Mouse (Mus musculus) stomach, postnatal 0 days (tissue): ENCODE measurements around the gene Rhd. TPM values are rescaled to one million over a fixed set of nuclear protein-coding genes. Genes with fewer than 3 reads are reported as not detected.

Source experiments
- ATAC-seq: fragments of 200-750 bp; cut with Nextera tagmentation; 2 replicates; pipeline ENCODE4 v1.8.0; 2017; ENCODE audit not compliant: low FRiP score, low TSS enrichment
- DNase-seq: peaks from one replicate; pipeline ENCODE4 v3.0.0-alpha.2; 2016; ENCODE audit warnings: low spot score
- H3K27ac ChIP-seq: fragments of 300-500 bp; sonication (generic); replicated peaks from 2 replicates; pipeline ENCODE4 v1.5.1; 2014; ENCODE audit warnings: mild to moderate bottlenecking, control low read depth
- H3K27me3 ChIP-seq: fragments of 300-500 bp; sonication (generic); 2 replicates; pipeline ENCODE4 v1.6.1; 2014; ENCODE audit warnings: low read length; ENCODE audit not compliant: control insufficient read depth, insufficient read depth
- H3K36me3 ChIP-seq: fragments of 300-500 bp; sonication (generic); 2 replicates; pipeline ENCODE4 v1.6.1; 2014; ENCODE audit warnings: low read length, mixed read lengths; ENCODE audit not compliant: control insufficient read depth, insufficient read depth
- H3K4me1 ChIP-seq: fragments of 300-500 bp; sonication (generic); replicated peaks from 2 replicates; pipeline ENCODE4 v1.6.1; 2014; ENCODE audit warnings: antibody characterized with exemption; ENCODE audit not compliant: control insufficient read depth, insufficient read depth
- H3K4me2 ChIP-seq: fragments of 300-500 bp; sonication (generic); replicated peaks from 2 replicates; pipeline ENCODE4 v1.6.1; 2014; ENCODE audit warnings: low read depth, mild to moderate bottlenecking, control low read depth, moderate library complexity
- H3K4me3 ChIP-seq: fragments of 300-500 bp; sonication (generic); 2 replicates; pipeline ENCODE4 v1.5.1; 2014; ENCODE audit warnings: low read depth, low read length, control low read depth
- H3K9ac ChIP-seq: fragments of 300-500 bp; sonication (generic); 2 replicates; pipeline ENCODE4 v1.6.1; 2014; ENCODE audit warnings: mild to moderate bottlenecking, low read length, control low read depth, mixed read lengths
- H3K9me3 ChIP-seq: fragments of 300-500 bp; sonication (generic); 2 replicates; pipeline ENCODE4 v1.6.1; 2016; ENCODE audit warnings: low read length; ENCODE audit not compliant: control insufficient read depth
- CTCF ChIP-seq: IDR thresholded peaks from 2 replicates; pipeline ENCODE4 v1.5.1; 2016; ENCODE audit warnings: antibody characterized with exemption, low read depth, mild to moderate bottlenecking, moderate library complexity
- EP300 ChIP-seq: optimal IDR thresholded peaks from 2 replicates; pipeline ENCODE3; 2016; ENCODE audit warnings: antibody characterized with exemption
- WGBS: fragments of 180-500 bp; shearing (Covaris S2); extraction: QIAGEN DNeasy Blood & Tissue Kit; methylation state at CpG from one replicate; pipeline ENCODE4 v1.1.7; 2014; 5-methylcytosine and 5-hydroxymethylcytosine counted together
- polyA plus RNA-seq: library from polyadenylated mRNA; unstranded; fragments of >200 nt; fragmentation: Nextera tagmentation; extraction: Ambion mirVana; gene quantifications from 2 replicates; pipeline ENCODE4 v1.2.1, GENCODE M21; 2015

The Rhd gene
- polyA plus RNA-seq, 1 experiment from 2014 or later: 0.47 TPM

- Histone ChIP-seq H3K36me3 (no peaks in the 10 kb centered on the region), H3K4me2 (no peak overlapping the region), H3K27me3 (no peaks in the 10 kb centered on the region), H3K27ac (no peak overlapping the region), H3K9me3 (no peaks in the 10 kb centered on the region), H3K4me3 (no peak overlapping the region), H3K9ac (no peak overlapping the region), H3K4me1 (no peaks in the 10 kb centered on the region; the same call in 1 of the 2 replicates)
- ATAC-seq (no peak), DNase-seq (no peak)
- WGBS: 42% methylated on average over 8 of the region's 9 CpGs
- TF ChIP-seq EP300 (no peak), CTCF (no peak)
Observed at GRCm38 (mm10) chr4:134868490-134868889, 4.2 kb downstream of the Rhd start.

GRCm38 (mm10) chr4:134869068-134869730 is 4.9 kb downstream of the Rhd start:
- no peak overlapping the region for H3K4me3 ChIP-seq
- no peak overlapping the region for H3K27ac ChIP-seq
- no peaks in the 10 kb centered on the region for H3K27me3 ChIP-seq
- H3K36me3 ChIP-seq: no peaks in the 10 kb centered on the region
- no peaks in the 10 kb centered on the region; the same call in 1 of the 2 replicates for H3K4me1 ChIP-seq
- H3K9ac ChIP-seq: peak overlapping the region; percentile 43; the same call in 1 of the 2 replicates
- TF ChIP-seq EP300 (no peak), CTCF (no peak)
- H3K4me2 ChIP-seq: peak overlapping the region; percentile 29
- 16% methylated on average over 16 of the region's 16 CpGs for WGBS
- H3K9me3 ChIP-seq: no peaks in the 10 kb centered on the region
- DNase-seq: peak; percentile 41
- ATAC-seq: 0 out of 2 replicates have a peak, but pooled peaks have one; percentile 39

- Histone ChIP-seq H3K4me2 (peak overlapping the region; percentile 29), H3K9ac (peak overlapping the region; percentile 43; the same call in 1 of the 2 replicates)
Observed at GRCm38 (mm10) chr4:134869815-134870375, 5.6 kb downstream of the Rhd start.

GRCm38 (mm10) chr4:134871477-134871876 is 7.1 kb downstream of the Rhd start:
- Histone ChIP-seq H3K36me3 (no peaks in the 10 kb centered on the region), H3K9ac (no peak overlapping the region), H3K4me2 (no peak overlapping the region), H3K9me3 (no peaks in the 10 kb centered on the region), H3K27ac (no peak overlapping the region), H3K27me3 (no peaks in the 10 kb centered on the region), H3K4me1 (no peaks in the 10 kb centered on the region; the same call in 1 of the 2 replicates), H3K4me3 (no peak overlapping the region)
- no peak for ATAC-seq
- no peak for TF ChIP-seq CTCF
- no peak for TF ChIP-seq EP300
- DNase-seq: peak; percentile 65
- 24% methylated on average over 4 of the region's 4 CpGs for WGBS

More at GRCm38 (mm10) chr4:134869815-134870375, 5.6 kb downstream of the Rhd start:
- Histone ChIP-seq H3K27me3 (no peaks in the 10 kb centered on the region), H3K36me3 (no peaks in the 10 kb centered on the region), H3K4me1 (no peaks in the 10 kb centered on the region; the same call in 1 of the 2 replicates), H3K4me3 (no peak overlapping the region), H3K27ac (no peak overlapping the region), H3K9me3 (no peaks in the 10 kb centered on the region)
- DNase-seq: no peak
- TF ChIP-seq EP300 (no peak), CTCF (no peak)
- WGBS: 49% methylated on average over 7 of the region's 7 CpGs
- ATAC-seq: no peak

GRCm38 (mm10) chr4:134871950-134872349 is 7.6 kb downstream of the Rhd start:
- H3K27ac ChIP-seq: no peak overlapping the region
- no peaks in the 10 kb centered on the region; the same call in 1 of the 2 replicates for H3K4me1 ChIP-seq
- H3K4me3 ChIP-seq: no peak overlapping the region
- ATAC-seq (peak; percentile 27; the same call in 1 of the 2 replicates), DNase-seq (no peak)
- H3K36me3 ChIP-seq: no peaks in the 10 kb centered on the region
- no peak overlapping the region for H3K9ac ChIP-seq
- no peaks in the 10 kb centered on the region for H3K9me3 ChIP-seq
- 38% methylated on average over 2 of the region's 2 CpGs for WGBS
- TF ChIP-seq EP300 (no peak), CTCF (no peak)
- no peak overlapping the region for H3K4me2 ChIP-seq
- no peaks in the 10 kb centered on the region for H3K27me3 ChIP-seq

GRCm38 (mm10) chr4:134876171-134876570 is 11.8 kb downstream of the Rhd start:
- ATAC-seq (no peak), DNase-seq (no peak)
- no peaks in the 10 kb centered on the region for H3K9me3 ChIP-seq
- H3K27me3 ChIP-seq: no peaks in the 10 kb centered on the region
- 71% methylated on average over 9 of the region's 9 CpGs for WGBS
- no peak overlapping the region for H3K4me3 ChIP-seq
- no peak overlapping the region for H3K9ac ChIP-seq
- TF ChIP-seq EP300 (no peak), CTCF (no peak)
- no peaks in the 10 kb centered on the region for H3K36me3 ChIP-seq
- 0 out of 2 replicates have a peak, but pooled peaks cover 3% of the 10 kb centered on the region for H3K4me1 ChIP-seq
- no peak overlapping the region for H3K27ac ChIP-seq
- no peak overlapping the region for H3K4me2 ChIP-seq
